Mouse (Mus musculus): Measurements from ENCODE around the gene Chchd2.

- no peak for TF ChIP-seq CTCF (IDR thresholded peaks at IDR 0.05; ENCODE audit: insufficient read depth, low read depth, low read length)
- no peak for TF ChIP-seq POLR2A (IDR thresholded peaks at IDR 0.05; ENCODE audit: insufficient read depth, low read depth, low read length)
These were observed 30.9 kb downstream of the Chchd2 start for GRCm38 (mm10) chr5:129856414-129856813.

Measured in olfactory bulb, adult 2 months (tissue).